Mouse (Mus musculus): ENCODE results near the gene Cdk19.
"Not testable (repeated sequence)": the region's sequence is repeated elsewhere in the genome, so short reads cannot be mapped to it uniquely, and the experiment has no call there.

Gene Cdk19

DNA sequence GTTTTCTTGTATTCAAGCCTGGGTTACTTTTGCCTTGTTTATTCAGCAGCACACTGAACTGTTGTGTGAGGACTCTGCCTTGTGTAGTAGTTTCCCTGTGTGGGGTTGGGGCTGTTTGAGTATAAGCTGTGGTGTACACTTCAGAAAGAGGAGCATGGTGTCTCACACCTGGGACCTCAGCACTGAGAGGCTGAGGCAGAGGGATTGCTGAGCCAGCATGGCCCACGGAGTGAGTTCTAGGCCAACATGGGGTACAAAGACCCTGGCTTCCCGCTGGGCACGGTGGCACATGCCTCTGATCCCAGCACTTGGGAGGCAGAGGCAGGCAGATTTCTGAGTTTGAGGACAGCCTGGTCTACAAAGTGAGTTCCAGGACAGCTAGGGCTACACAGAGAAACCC, 139.3 kb downstream of the Cdk19 start:
- DNase-seq (ENCODE audit: low read depth, low spot score) = no peak

DNA sequence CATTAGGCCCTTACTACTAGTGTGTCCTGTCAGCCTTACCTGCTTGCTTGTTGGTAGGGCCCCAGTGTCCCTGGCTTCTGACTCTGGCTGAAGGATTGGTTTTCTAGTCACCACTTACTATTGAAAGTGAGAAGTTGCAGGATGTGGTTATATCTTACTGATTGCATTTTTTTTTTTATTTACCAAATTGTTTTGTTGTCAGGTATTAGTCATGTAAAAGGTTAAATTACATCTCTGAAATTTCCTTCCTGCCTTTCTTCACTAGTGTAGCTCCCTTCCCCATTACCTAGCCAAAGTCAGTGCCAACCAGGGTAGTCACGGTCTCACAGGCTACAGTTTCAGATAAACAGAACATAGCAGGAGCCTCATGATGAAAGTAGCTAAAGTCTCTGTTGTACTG, 139.9 kb downstream of the Cdk19 start:
- DNase-seq (ENCODE audit: low read depth, low spot score) = no peak

DNA sequence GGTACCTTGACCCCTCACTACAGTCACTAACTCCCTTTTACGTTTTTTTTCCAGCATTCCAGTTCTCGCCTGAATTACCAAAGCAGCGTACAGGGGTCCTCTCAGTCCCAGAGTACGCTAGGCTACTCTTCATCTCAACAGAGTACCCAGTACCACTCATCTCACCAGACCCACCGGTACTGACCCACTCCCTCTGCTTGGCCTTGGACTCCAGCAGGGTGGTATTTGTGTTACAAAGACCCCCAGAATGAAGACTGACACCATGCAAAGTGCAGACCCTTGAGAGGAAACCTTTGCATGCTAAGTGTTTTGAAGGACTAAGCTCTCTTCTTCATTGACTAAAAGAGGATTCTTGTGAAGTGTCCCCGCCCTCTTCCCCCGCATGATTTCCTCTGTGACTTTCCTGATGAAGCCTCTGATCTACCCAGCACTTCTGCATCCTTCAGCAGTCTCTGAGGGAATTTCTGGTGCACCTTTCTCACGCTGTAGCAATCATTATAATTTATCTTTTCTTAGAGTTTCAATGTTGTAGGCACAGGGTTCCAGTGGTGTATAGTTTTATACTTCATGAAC, 140.3 kb downstream of the Cdk19 start:
- no peak for DNase-seq (ENCODE audit: low read depth, low spot score)

DNA sequence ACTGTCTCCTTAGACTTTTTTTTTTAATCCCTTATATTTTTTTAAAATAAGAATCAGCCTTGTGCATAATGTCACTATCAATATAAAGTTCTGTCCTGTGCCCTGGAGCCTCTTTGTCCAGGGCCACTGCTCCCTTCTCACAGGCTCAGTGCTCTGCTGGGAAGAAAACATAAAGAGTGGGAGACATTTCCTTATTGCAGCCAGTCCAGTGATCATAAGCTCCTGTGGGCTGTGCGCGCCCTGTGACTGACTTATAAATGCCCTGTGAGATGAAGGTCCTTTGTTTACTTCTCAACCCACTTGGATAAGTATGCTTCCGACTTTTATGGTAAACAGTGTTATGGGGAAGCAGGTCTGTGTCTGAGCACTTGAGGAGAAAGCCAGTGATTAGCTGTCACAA, 142.2 kb downstream of the Cdk19 start:
- DNase-seq (ENCODE audit: low read depth, low spot score) = no peak

DNA sequence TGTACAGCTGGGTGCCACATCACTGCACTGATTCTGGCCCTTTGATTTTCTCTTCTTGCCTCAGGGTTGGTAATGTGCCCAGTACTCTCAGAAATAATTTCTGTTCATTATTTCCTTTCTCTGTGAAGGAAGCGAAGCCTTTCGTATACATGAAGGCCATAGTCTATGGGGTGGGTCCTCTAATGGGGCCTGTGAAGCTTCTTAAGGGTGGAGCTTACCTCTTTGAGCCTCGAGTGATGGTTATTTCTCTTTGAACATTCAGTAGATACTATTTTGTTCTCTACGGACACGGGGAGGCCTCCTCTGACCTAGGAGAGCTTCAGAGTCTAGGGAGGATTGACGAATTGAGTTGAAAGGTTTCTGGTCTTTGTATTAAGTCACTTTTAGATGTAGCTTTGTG, 142.9 kb downstream of the Cdk19 start:
- no peak for DNase-seq (ENCODE audit: low read depth, low spot score)

DNA sequence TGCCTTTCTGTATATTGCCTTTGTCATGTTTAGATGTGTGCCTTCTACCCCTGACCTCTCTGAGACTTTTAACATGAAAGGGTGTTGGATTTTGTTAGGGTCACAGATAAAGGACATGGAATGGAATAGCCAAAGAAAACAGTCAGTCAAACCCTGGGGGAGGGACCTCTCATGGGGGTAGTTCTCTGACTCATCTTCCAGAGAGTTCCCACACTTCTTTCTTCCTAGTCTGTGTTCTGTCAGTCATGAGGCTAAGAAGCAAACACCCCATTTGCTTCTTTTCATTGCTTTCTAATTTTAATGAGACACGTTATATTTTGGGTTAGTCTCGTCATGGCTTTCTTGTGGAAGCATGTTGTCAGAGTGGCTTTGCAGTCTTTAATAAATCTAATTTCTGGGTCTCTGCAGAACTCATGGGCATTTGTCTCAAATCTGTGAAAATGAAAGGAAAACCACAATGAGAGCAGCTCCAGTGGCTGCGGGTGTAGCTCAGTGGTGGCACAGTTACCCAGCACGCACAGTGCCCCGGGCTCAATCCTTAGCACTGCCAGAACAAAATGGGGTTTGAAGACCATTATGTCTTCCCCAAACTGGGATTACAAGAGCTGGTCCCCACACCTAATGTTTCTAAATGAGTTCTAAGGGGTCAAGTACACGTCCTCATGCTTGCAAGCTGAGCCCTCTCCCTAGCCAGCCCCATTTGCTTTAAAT, 149.9 kb downstream of the Cdk19 start:
- no peak for DNase-seq (ENCODE audit: low read depth, low spot score)

DNA sequence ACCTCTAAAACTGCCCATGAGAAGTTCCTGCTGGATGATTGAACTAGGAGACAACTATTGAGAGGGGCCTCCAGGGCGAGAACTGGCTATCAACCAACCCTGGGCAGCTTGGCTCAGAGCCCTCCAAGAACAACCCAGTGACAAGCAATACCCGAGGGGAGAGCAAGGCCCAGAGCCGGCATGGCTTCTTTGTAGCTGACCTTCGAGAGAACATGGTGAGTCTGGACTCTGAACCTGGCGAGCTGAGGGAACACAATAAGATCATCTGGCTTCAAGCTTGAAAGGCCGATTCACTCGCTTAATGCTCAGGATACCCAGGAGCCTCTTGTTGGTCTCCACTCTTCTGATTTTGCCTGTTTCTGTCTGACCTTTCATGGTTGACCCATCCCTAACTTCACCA, 151.8 kb downstream of the Cdk19 start:
- DNase-seq (ENCODE audit: low read depth, low spot score) = no peak

DNA sequence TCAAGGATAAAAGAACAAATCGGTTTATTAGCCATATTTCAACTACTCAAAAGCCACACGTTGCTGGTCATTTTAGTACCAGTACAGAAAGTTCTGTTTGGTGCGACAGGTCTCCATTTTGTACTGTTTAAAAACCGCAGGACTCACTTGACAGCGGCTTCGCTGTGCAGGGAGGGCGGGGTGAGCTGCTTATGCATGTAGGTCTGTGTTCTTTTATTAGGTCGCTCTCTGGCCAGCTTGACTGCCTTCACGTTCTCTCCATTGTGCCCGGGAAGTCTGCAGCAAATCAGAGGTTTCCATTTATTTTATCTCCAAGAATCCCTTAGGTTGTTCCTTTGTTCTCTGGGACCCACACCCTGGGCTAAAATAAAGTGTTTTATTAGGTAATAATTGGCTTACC, 152.4 kb downstream of the Cdk19 start:
- DNase-seq (ENCODE audit: low read depth, low spot score) = no peak

DNA sequence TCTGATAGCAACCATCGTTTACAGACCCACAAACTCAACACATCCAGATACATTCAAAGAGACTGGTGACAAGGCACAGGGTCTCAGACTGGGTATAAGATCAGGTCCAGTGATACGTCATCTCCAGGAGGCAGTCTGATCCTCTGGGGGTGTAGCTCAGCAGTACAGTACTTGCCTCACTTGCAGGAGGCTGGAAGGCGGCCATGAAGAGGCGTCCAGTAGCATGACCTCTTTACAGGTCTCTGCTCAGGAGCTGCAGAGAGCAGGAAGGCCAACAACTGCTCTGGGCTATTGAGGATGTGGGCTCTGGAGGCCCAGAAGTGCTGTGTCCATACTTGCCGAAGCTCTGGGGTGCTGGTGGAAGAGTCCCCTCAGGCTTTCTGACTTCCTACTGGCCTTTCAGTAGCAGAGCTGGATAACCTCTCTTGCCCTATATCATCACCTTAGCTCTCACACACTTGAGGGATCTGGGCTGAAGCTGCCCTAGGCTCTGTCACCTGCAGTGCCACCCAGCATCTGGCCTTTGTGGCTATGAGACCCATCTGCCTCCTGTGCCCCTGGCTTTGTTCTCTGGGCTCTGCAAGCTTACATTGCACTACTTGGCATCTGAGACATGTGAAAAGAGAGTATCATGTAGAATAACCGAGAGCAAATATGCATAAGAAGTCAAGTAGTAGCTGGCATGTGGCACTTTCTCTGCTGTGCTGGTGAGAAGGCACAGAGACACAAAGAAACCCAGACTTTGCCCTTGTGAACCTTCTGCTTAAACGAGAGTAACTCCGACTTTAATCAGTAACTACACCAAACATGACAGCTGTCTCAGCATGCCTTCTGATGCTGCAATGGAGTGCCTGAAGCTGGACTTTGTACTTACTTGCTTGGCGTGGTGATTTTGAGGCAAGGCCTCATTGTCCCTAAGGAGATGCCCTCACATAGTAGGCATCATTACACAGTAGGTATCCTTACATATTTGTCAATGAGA, 155.1 kb downstream of the Cdk19 start:
- DNase-seq (ENCODE audit: low read depth, low spot score) = no peak

DNA sequence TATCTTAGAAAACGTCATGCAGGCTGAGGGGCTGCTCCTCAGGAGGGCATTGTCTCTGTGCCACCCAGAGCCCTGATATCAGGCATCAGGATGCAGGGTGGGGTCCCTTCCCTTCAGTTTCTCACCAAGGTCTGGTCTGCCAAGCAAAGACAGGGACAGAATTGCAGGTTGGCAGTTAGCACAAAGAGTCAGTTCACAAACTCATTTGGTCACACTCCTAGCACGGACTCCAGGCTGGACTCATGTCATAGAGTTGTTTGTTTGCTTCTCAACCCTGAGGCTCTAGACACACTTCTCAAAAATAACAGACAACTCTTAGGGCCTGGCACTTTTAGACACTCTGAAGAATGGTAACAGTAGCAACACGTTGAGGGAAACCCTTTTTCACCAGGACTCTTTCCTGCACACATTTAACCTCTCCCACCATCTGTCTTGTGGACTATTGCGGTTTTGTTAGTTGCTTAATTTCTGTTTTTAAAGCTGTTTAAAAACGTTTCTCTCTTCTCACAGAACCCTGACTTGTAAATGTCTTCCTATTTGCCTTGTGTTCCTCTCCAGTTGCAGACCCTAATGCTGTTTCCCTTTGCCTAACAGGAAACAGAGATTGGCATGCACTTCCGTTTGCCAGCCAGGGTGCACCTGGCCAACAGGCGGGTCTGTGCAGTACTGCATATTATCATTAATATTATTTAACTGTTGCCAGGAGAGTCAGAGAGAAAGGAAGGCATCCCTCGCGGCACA, 158.1 kb downstream of the Cdk19 start:
- DNase-seq (ENCODE audit: low read depth, low spot score) = no peak

DNA sequence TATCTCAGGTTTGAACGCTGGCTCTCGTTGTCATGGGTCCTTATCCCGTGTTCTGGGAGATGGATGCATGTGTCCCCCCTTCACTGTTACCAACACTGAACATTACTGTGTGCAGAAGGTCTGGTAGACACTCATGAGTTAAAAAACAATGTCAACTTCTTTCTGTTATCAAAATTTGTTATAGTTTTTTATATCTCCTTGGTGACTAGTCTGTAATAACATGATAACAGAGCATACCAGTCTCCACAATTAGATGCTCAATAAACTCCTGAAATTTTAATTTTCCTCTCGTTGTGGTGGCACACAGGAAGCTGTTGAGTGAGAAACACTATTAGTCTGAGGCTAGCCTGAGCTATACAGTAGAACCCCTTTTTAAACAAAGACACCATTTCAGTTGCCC, 159.1 kb downstream of the Cdk19 start:
- no peak for DNase-seq (ENCODE audit: low read depth, low spot score)

DNA sequence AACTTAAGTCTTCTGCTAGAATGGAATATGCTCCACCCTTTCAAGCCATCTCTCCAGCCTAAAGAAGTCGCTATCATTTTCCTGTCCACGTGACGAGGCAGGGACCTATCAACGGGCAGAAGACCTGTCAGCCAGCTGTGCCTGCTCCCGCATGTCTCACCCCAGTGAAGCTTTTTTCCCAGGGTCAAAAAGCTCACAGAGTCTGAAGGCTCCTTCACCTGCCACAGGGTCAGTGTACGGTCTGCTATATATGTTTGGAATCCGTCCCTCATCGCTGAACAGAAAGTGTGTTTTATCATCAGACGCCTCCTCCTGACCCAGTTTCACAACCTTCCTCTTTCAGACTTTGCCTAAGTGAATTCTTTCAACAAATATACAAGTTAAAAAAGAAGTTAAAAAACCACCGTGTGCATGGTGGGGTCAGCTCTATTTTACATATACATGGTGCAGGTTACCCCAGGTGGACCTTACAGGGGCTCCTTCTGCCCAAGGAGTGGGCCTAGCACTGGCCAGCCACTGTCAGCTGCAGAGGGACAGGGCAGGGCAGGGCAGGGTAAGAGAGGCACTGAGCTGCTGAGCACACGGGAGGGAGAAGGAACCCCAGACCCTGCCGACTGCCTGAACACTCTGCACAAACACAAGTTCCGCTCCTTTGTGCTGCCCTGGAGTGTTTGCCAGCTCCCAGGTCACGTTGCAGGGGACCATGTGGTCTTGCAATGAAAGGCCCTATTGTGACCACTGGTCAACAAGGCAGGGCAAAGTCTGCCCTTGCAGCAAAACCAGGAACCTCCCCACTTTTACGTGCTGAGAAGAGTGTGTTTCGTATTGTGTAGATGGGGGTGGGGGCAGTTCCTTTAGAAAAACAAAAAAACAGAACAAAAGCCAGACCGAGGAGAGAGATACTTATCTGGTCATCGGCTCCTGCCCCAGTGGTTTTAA, 160.2 kb downstream of the Cdk19 start:
- DNase-seq (ENCODE audit: low read depth, low spot score) = no peak

DNA sequence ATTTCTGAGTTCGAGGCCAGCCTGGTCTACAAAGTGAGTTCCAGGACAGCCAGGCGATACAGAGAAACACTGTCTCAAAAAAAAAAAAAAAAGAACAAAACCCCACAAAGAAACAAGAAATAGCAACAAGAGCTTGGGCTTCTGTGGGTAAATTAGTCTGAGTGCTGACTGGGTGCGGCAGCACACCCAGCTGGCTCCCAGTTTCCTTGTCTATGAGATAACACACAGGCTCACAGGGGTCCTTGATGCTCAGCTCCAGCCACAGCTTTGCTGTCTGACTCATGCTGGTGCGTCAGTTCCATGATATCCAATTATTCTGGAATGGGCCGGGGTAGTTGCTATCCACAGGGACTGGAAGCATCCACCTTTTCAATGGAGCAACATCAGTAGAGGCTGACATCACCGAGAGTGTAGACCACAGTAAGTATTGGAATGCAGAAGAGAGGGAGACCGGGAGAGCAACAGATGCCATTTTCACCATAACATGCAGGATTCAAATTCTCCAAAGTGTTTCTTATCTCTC, 161.4 kb downstream of the Cdk19 start:
- no peak for DNase-seq (ENCODE audit: low read depth, low spot score)

DNA sequence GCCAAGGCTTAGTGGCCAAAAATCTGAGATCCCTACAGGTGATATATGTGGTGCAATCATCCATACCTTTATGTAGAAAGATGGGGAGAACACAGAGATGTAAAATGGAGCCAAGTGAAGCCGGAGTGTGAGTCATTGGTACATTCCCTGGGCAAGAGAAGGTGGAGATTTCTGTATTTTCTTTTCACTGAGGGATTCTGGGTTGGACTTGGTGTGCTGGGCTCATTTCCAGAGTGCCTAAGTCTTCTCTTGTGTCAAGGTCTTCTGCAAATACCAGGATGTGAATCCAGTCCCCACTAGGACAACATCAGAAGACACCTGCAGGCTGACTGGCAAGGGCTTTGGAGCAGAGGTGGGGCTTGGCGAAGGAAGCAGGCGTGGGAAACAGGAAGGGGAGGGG, 163.4 kb downstream of the Cdk19 start:
- no peak for DNase-seq (ENCODE audit: low read depth, low spot score)

DNA sequence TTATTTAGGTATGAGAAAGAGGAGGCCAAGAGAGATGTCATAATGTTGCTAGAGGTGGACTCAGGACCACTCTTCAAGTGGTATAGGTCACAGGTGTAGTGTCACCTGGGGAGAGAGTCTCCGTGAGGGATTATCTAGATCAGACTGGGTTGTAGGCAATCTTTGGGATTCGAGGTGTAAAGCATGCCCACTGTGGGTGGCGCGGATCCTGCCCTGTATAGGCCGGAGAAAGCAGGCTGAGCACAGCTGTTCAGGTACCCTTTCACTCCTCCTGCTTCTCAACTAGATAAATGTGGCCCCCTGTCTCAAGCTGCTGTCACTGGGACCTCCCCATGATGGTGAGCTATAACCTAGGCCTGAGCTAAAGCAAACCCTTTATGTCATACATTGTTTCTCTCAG, 171.0 kb downstream of the Cdk19 start:
- DNase-seq (ENCODE audit: low read depth, low spot score) = no peak

DNA sequence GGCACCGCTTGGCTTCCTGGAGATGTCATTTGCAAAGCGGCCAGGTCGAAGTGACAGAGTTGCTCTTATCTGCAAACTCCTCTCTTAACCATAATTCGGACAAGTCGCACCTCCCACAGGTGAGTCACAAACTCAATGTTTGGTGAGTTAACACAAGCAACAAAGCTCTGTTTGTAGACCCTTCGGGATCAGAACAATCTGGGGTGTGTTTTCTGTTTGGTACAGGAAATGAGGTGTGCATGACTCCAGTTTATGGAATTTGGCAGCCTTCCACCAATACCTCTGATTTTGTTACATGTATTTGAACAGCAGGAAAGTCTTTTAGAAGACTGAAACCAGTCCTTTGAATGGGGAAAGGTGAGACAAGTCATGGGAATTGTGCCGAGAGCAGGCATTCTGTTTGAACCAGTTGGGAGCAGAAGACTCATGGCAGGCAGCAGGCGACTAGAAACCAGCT, 171.9 kb downstream of the Cdk19 start:
- DNase-seq (ENCODE audit: low read depth, low spot score) = no peak

DNA sequence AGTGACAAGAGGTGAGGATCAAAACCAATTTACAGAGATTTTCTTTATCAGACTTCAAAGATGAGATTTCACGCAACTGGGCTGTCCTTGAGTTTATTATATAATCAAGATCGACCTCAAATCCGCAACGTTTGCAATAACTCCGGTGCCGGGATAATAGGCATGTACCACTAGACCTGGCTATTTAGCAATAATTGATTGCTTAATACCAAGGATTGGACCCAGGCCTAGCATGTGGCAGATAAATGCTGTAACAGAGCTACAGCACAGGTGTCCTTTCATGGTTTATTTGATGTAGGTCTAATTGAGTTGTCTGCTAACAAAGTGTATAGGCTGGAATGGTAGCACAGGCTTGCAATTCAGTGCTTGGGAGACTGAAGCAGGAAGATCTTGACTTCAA, 172.8 kb downstream of the Cdk19 start:
- DNase-seq (ENCODE audit: low read depth, low spot score) = no peak

DNA sequence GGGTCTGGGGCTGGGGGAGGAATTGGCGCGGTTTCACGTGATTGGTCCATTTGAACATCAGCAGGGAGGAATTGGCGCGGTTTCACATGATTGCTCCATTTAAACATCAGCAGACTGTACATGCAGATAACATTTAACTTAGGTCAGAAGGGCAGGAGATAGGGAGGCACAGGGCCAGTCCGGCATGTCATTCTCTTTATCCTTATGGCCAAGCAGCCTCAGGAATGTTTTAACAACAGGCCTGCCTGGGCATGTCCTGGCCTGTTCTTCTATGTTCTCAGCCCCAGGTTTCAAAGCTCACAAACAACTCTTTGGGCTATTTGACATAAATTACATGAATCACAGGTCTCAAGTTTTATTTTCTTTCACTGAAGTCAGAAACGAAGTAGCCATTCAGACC, 173.6 kb downstream of the Cdk19 start:
- DNase-seq (ENCODE audit: low read depth, low spot score) = not testable (repeated sequence)

DNA sequence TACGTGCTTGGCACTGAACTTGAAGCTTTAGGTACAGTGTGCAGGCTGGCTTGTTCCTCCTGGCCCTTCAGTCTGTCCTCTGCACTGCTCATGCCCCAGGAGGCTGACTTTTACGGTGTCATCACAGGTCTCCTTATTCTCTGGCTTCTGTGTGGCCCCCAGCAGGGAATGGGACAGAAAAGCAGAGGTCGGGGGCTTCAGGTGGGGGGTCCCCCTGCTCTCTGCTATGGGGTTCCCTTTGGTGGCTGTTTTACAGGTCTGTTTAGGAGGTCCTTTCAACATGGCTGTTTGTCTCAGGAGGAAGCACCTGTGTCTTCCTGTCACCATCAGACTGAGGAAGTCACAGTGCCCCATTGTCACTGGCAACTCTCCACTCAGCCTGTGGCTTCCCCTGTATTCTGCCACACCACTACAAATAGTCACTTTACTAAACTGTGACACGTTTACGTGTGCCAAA, 175.9 kb downstream of the Cdk19 start:
- DNase-seq (ENCODE audit: low read depth, low spot score) = no peak

DNA sequence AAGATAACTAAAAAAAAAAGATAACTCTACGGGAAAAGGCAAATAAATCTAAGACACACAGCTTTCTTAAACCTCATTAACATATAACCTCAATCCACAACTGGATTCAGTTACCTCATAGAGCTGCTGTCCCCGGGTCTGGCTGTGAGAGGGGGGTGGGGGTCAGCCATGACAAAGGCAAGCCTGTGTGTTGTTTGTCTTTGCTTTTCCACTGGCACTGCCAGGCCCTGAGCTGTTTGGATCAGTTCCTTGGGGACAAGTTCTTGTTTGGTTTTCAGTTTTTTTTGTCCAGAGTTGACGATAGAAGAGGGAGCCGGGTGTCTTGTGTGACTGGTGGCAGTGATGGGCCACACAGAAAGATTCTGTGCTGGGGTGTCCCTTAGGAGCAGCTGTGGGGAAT, 177.1 kb downstream of the Cdk19 start:
- DNase-seq (ENCODE audit: low read depth, low spot score) = no peak
